Mouse (Mus musculus): Measurements from ENCODE around the gene Phf24. TPM values are rescaled to one million over a fixed set of nuclear protein-coding genes. Genes with fewer than 3 reads are reported as not detected.
"Not testable (repeated sequence)": the region's sequence is repeated elsewhere in the genome, so short reads cannot be mapped to it uniquely, and the experiment has no call there.

Gene Phf24
- total and polyA plus RNA-seq, 3 experiments = 0.92 to 2.6 (median 1.8) TPM

GRCm38 (mm10) chr4:42950065-42950558, 33.7 kb downstream of the Phf24 start:
- peak; percentile 92 for DNase-seq

- DNase-seq = no peak
These were observed 35.0 kb downstream of the Phf24 start for GRCm38 (mm10) chr4:42951206-42952195.

GRCm38 (mm10) chr4:42952563-42952962, 36.1 kb downstream of the Phf24 start:
- DNase-seq = no peak

GRCm38 (mm10) chr4:42953435-42954094, 37.1 kb downstream of the Phf24 start:
- no peak for DNase-seq

GRCm38 (mm10) chr4:42954297-42954696, 37.8 kb downstream of the Phf24 start:
- peak; percentile 61 for DNase-seq

- DNase-seq = no peak
These were observed 38.7 kb downstream of the Phf24 start for GRCm38 (mm10) chr4:42955200-42955599.

GRCm38 (mm10) chr4:42956581-42956980, 40.1 kb downstream of the Phf24 start:
- DNase-seq = no peak

- DNase-seq = no peak
These were observed 40.8 kb downstream of the Phf24 start for GRCm38 (mm10) chr4:42957306-42957705.

- no peak for DNase-seq
These were observed 41.5 kb downstream of the Phf24 start for GRCm38 (mm10) chr4:42957979-42958378.

- no peak for DNase-seq
These were observed 42.5 kb downstream of the Phf24 start for GRCm38 (mm10) chr4:42958942-42959341.

GRCm38 (mm10) chr4:42959382-42959781, 42.9 kb downstream of the Phf24 start:
- DNase-seq = no peak

- peak; percentile 50 for DNase-seq
These were observed 45.1 kb downstream of the Phf24 start for GRCm38 (mm10) chr4:42961592-42961991.

- no peak for DNase-seq
These were observed 47.0 kb downstream of the Phf24 start for GRCm38 (mm10) chr4:42963480-42963879.

GRCm38 (mm10) chr4:42965039-42965719, 48.7 kb downstream of the Phf24 start:
- peak; percentile 28 for DNase-seq

GRCm38 (mm10) chr4:42969304-42969703, 52.8 kb downstream of the Phf24 start, which contains the start of gene 1700022I11Rik:
1700022I11Rik (plus strand) TSS chr4:42969604.
- no peak for DNase-seq

- no peak for DNase-seq
These were observed 56.5 kb downstream of the Phf24 start for GRCm38 (mm10) chr4:42972952-42973351.

- DNase-seq = peak; percentile 23
These were observed 57.4 kb downstream of the Phf24 start for GRCm38 (mm10) chr4:42973868-42974267.

GRCm38 (mm10) chr4:42978062-42978461, 61.6 kb downstream of the Phf24 start:
- DNase-seq = no peak

GRCm38 (mm10) chr4:42980467-42980866, 64.0 kb downstream of the Phf24 start:
- DNase-seq = not testable (repeated sequence)

- no peak for DNase-seq
These were observed 71.8 kb downstream of the Phf24 start for GRCm38 (mm10) chr4:42988296-42988695.

All from adrenal gland, adult 2 months (tissue).